Mouse (Mus musculus): ENCODE results near the gene Grhl1.

GRCm38 (mm10) chr12:24590371-24590770 is 18.3 kb downstream of the Grhl1 start:
- TF ChIP-seq CTCF (IDR thresholded peaks at IDR 0.05; ENCODE audit: control insufficient read depth, insufficient read depth, low read length) (no peak), POLR2A (IDR thresholded peaks at IDR 0.05; ENCODE audit: borderline replicate concordance, control insufficient read depth, low read depth, low read length) (no peak)
